Mouse (Mus musculus) cerebellum, postnatal 10 days (tissue): ENCODE measurements at regions not wholly inside any gene's neighbourhood (a gene's known extent, or its start where the extent isn't known, plus 50 kb on each side); places are given as distances from the start of the nearest gene placed in this dataset.

Experiments used
- DNase-seq, 2 experiments: peaks; one replicate each; pipeline ENCODE4 v3.0.0; 2021; ENCODE audit warnings: mixed read lengths in 2 of 2

DNA sequence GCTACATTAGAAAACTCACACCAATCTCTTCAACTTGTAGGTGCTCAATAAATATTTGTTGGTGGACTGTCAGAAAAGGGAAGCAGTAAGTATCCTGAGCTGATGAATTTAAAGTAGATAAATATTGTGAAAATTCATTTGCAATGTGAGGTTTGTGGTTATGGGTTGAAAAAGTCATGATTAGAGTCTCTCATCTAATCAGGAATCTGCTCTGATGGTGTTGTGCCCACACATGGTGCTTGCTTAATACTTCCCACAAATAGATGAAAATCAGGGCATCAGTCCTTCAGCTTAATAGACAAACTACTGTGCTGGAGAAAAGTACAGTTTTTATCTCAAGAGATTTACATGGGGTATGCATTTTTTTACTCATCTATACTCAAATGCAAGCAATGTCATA, 59.9 kb downstream of the S1pr1 start:
- DNase-seq, result no peak

DNA sequence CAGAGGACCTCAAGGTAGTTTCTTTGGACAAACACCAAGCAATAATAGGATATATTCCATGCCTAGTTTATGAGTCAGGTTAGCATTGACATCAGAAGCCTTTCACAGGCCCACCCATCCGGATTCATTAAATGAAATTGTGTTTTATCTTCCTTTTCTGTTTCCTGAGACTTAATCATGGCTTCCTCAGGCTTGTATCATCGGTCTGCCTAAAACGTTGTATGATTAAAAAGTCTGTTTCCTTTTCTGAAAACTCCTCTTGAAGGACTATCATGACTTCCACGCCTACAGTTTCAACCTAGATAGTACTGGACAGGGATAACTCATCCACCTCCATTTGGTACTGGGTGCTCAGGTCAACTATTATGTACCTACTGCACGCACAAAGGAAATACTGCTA, 62.6 kb downstream of the S1pr1 start:
- DNase-seq, result no peak

DNA sequence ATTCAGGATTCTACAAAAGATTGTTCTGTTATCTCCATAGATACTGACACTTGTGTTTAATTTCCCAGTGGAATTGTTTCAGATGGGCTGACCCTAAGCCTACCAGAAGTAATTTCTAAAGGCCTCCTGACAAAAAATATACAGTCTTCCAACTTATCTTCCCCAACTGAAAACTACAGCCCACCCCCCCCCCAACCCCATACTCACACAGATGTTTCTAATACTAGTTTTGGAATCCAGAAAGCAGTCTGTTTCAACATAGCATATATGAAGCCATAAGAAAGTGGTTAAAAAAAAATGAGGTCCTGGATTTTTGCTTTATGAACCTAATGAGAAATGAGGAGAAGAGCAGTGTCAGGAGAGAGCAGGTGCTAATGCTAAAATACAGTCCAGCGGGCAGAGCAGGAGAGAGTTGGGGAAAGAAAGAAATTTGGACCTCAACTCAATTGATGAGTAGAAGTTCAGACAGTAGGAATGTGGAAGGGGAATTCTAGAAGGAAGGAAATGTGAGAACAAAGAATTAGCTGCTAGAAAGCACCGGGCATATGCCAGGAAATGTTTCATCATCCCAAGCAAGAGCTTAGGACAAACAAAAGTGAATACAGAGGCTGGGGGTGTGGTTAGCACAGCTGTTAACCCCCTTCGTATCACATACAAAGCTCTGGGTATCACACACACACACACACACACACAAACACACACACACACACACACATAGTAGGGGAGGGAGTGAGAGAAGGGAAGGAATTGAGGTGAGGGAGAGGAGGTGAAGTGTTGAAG, 65.3 kb downstream of the S1pr1 start:
- no peak for DNase-seq

DNA sequence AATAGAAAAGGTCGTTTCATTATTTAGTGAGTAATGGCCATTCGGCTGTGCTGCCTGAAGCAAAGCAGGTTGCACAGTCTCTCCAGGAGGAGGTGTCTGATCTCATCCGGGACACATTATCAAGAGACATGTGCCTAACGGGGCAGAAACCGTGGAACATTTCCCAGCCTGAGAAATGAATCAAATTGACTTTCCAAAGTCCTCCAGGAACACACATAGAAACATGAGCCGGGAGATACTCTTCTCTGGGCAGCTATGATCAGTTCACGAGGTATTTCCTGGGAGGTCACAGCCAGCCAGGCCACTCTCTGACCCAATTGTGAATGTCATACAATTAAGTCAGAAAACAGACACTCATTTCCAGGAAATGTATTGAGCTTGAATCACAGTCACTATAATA, 67.9 kb downstream of the S1pr1 start:
- no peak for DNase-seq

DNA sequence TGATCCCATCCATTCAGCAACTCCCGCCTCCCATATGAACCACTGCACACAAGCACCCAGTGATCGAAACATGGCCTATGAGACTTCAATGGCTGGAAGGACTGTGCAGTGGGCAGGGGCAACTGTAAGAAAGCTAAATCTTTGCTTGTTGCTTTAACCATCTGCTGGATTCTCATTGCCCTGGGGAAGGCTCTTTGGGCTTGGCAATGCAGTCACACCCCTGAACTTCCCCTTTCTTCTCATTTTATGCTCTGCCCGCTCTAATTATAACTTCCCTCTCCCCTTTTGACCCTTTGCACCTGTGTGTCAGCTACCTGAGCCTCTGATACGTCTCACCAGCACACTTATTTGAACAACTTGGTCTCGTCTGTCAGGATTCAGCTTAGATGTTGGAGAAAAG, 70.6 kb downstream of the S1pr1 start:
- no peak for DNase-seq

DNA sequence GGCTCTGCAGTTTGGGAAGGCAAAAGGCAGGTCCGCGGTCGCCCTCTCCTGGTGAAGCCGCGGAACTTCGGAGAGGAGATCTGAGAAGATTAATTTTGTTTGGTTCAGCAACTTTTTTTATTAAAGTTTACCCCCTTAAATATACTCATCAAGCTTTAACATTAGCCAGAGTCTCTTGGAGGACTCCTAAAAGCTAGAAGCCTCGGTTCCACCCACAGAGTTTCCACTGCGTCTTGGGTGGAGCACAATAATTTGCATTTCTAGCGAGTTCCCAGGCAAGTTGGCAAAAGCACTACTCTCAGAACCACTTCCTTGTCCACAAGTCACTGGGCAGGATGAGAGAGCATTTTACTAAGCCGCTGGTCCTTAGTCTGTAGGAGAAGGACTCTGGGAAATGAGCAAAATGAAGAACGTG, 72.0 kb downstream of the S1pr1 start:
- DNase-seq, result peak; percentile 91 to 93

GRCm38 (mm10) chr3:115642001-115642845, 72.6 kb downstream of the S1pr1 start:
- peak; percentile 38 to 42 for DNase-seq

DNA sequence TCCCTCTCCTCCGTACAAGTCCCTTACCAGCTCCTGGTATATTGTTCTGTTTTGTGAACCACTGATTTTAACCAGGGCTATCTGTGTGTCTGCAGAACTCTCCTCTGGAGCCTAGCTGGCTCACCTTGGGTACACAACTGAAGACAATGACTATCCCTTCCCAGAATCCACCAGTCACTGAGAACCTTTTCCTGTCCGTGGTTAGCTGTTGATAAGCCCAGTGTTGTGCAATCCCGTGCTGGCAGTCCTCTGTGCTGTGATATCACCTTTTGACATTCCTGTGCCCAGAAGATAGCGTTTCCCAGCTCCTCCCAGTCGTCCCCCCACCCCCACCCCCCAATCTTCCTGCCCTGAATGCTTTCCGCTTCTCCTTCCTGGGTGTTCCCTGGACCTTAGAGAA, 73.5 kb downstream of the S1pr1 start:
- peak in 1 of 2 experiments; percentile 5 for DNase-seq

GRCm38 (mm10) chr3:115635487-115635886, 79.4 kb downstream of the S1pr1 start:
- peak; percentile 8 to 41 for DNase-seq

DNA sequence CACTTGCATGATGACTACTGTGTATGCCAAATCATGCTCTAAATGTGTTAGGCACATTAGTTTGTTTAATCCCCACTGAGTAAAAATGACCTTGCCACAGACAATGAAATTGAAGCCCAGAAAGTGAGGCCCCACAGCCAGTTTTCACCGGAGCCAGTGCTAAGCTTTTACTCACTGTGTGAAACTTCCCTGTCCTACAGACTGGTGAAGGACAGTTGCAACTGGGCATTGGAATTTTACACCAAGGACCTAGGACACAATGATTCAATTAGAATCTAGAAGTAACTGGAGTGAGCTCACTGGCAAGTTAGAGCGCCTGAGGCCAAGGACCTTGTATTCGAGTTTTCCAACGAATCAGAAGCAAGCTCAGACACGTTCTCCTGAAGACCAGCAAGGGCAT, 79.8 kb downstream of the S1pr1 start:
- no peak for DNase-seq

- no peak for DNase-seq
Observed at GRCm38 (mm10) chr3:115632417-115632743, 82.5 kb downstream of the S1pr1 start.

DNA sequence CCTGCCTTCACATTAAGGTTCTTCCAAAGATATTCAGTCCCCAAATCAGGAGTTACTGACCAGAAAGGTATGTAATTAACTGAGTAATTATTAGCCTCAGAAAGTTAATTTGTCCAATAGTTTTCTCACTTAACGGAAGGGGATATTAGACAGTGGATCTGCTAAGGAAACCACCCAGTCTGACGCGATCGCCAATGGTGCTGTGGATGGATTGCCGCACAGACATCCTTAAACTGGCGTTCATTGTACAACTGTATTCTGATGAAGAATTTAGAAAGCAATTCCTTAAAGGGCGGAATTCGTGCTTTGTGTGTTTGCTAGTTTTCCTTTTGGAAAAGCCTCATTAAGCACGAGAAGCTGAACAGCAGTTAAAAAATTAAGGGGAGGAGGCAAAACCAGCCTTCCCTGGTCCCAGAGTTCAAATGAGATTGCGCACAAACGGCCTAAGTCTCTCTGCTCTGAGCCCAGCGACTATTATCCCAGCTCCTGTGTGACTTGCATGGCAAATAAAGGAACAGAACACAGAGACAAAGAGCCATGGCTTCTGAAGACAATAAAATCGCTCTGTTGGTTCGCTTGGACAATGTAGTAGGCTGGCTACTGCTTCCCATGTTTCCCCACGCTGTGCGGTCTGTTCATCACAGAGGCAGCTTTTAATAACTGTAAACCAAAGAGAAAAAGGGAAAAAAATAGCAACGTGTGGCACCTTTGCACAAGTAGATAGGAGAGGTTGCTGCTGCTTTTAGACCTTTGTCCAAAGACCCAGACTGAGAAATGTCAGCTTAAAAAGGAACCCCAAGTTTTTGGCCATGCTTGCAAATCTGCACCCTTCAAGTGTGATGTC, 83.1 kb downstream of the S1pr1 start:
- peak in 1 of 2 experiments; percentile 10 for DNase-seq

DNA sequence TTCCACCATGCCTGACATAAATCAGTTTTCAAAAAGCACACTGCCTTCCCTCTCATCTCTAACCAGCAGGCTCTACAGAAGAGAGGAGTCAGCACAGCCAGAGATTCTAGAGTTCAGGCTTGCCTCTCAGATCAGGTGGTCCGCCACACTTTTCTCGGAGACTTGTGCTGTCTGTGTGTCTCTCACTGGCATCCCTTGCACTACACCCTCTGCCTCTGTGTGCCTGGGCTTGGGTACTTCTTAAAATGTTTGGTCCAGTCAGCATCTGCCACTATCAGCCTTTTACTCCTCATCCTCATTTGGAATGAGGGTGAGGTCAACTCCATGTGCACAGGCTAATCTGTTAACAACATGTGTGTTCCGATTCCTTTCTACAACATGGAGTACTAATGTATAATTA, 92.0 kb downstream of the S1pr1 start:
- DNase-seq, result no peak

- no peak for DNase-seq
Observed at GRCm38 (mm10) chr3:115622300-115622699, 92.6 kb downstream of the S1pr1 start.

DNA sequence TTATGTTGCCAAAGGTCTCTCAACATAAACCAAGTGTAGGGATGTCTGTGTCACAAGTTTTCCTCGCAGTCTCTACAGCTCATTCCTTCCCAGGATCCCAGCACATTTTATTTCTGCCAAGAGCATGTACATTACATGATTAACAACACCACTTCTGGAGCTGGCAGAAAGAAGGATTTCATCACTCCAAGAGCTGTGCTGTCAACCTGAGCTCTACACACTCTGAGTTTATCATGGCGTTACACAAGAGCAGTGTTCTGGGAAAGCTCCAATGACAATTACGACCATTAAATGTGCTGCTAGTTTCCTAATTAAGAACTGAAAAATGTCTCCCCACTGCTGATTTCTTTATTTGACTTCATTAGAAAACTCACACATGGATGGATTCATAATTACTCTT, 94.9 kb downstream of the S1pr1 start:
- no peak for DNase-seq

GRCm38 (mm10) chr3:115615994-115616598, 98.8 kb downstream of the S1pr1 start:
- peak; percentile 58 to 67 for DNase-seq

DNA sequence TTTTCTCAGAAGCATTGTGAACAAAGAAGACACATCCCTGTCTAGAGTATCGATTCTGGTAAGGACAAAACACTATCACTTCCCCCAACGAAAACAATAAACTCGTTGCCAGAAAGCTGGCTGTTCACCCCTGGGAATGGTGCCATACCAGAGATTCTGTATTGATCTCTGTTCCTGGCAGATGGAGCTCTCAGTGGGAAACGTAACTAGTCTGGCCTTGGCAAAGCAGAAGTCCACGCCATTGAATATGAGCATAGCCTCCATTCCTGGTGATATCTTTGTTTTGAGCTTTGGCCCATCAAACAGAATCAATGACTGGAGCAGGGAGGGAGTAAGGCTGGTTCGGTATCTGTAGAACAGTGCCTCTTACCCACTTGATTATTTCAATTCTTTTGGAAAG, 102.0 kb downstream of the S1pr1 start:
- peak; percentile 50 to 64 for DNase-seq

- DNase-seq, result no peak
Observed at GRCm38 (mm10) chr3:115608087-115608486, 106.8 kb downstream of the S1pr1 start.

GRCm38 (mm10) chr3:115604734-115605279, 110.1 kb downstream of the S1pr1 start:
- DNase-seq, result no peak

DNA sequence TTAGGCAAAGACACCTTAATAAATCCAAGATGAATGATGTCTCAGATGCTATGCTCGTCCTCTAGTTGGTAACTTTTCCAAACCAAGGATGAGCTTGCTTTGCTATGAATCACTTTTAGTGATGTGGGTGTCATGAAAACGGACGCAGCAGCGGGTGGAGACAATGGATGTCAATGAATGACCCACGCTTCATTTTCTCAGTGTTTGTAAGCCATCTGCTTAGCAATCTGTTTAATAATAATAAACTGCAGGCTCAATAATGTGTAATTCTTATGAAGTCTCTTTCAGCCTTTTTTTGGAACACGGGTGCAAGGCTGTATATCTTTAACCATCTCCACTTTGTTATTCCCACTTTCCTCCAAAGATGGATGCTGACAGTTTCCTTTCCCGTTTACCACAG, 110.6 kb downstream of the S1pr1 start:
- DNase-seq, result no peak

DNA sequence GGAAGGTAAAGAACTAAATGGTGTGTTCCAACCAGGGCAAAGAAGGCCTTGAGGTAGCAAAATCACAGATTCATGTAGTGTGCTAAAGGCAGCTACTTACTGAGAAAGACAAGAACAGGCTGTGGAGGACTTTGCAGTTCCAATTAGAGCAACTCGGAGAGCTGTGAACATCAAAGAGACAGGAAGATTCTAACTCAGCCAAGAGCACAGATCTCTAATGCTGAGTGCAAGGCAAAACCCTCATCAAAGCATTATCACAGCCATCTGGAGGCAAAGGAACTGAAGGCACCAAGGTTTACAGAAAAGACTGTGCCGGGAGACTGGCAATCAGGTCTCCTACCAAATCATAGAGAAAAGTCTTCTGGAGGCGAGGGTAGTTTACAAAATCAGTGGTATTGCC, 111.1 kb downstream of the S1pr1 start:
- no peak for DNase-seq

DNA sequence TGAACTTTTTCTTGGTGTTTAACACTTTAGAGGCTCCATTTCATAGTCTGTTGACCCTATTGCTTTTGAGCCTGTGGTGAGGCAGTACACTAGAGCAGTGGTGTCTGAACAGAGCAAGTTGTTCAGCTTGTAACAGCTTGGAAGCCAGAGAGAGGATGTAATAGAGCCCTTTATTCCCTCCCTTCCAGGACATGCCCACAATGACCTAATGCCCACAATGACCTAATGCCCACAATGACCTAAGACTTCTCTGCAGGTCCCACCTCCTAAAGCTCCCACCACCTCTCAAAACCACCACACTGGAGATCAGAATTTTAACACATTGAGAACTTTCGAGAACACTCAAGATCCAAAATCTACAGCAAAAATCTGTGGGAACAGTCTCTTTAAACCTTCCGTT, 115.6 kb downstream of the S1pr1 start:
- DNase-seq, result no peak

DNA sequence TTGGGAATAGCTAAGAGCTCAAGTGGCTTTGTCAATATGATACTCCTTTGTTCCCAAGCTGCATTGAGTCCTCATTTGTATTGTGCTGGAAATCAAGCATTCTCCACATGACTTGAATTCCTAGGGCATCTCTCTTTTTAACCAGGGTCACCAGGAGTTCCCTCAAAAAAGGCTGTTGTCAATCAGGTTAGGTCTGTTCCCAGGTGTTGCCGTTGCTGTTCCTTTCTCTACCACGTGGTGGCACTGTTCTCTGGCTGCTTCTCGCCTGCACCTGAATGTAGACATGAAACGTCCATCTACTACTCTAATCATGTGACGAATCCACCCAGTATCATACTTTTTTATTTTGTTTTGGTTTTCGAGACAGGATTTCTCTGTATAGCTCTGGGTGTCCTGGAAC, 118.3 kb downstream of the S1pr1 start:
- DNase-seq, result peak; percentile 79 to 84
